Comparison of ENCODE assay signal across 7 mouse cellular contexts in the genomic region with DNA sequence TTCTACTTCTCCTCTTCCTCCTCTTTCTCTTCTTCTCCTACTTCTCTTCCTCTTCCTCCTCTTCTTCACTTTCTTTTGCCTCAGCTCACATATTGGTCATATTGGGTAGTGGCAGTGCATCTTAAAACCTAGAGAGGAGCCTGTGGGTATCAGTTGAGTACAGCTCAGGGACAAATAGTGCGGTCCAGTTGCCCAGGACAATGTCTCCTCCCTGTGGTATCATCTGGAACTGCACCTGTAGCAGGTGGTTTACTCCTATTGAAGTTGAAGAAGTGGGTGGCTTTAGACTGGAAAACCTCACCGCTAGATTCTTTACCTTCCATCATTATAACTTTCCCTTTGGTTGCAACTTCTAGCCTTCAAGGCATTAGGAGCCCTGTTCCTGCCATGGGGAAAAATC. TPM values are rescaled to one million over a fixed set of nuclear protein-coding genes. Genes with fewer than 3 reads are reported as not detected.
DNase-seq lines count a peak whose midpoint lies in the region; ATAC-seq and TF ChIP-seq lines count a peak whose summit lies in the region.

No protein-coding gene starts in this region.

- TF ChIP-seq POLR2A in thymus, adult 2 months (IDR thresholded peaks at IDR 0.05; ENCODE audit: control insufficient read depth, extremely low read depth, insufficient read depth, low read length, poor library complexity): no peak
- no peak for TF ChIP-seq POLR2A in limb, embryonic 14.5 days (IDR thresholded peaks at IDR 0.05; ENCODE audit: borderline replicate concordance, extremely low read depth, insufficient read depth, insufficient read length)

- DNase-seq in thymus, postnatal 0 days (ENCODE audit: low spot score): peak; percentile 6
- DNase-seq in thymus, adult 2 months: no peak
- DNase-seq in adrenal gland, adult 8-10 months: peak; percentile 37
- peak; percentile 69 for DNase-seq in embryonic facial prominence, embryonic 10.5 days (ENCODE audit: low spot score)
- DNase-seq in hindbrain, postnatal 0 days (ENCODE audit: low spot score): peak; percentile 83
- peak; percentile 73 for DNase-seq in limb, embryonic 14.5 days (ENCODE audit: low spot score)
- peak; percentile 75 for DNase-seq in right cerebral cortex, adult 18-20 months

- no peaks in the 10 kb centered on the region for H3K36me3 ChIP-seq in thymus, adult 2 months (ENCODE audit: control insufficient read depth, insufficient read depth, low read length)
- peaks cover 41% of the 10 kb centered on the region for H3K36me3 ChIP-seq in embryonic facial prominence, embryonic 10.5 days (replicated peaks)
- peaks cover 40% of the 10 kb centered on the region for H3K36me3 ChIP-seq in hindbrain, postnatal 0 days (ENCODE audit: insufficient read depth, low read length)
- no peaks in the 10 kb centered on the region for H3K36me3 ChIP-seq in limb, embryonic 14.5 days (ENCODE audit: control insufficient read depth, insufficient read depth, low read length)

- no peak overlapping the region for H3K4me2 ChIP-seq in hindbrain, postnatal 0 days (ENCODE audit: low read depth, low read length)
- no peak overlapping the region for H3K4me2 ChIP-seq in limb, embryonic 14.5 days (replicated peaks; ENCODE audit: low read depth, low read length, severe bottlenecking)

- no peaks in the 10 kb centered on the region for H3K27me3 ChIP-seq in thymus, adult 2 months (ENCODE audit: control insufficient read depth, insufficient read depth, low read length)
- H3K27me3 ChIP-seq in embryonic facial prominence, embryonic 10.5 days (replicated peaks; ENCODE audit: low read depth, poor library complexity, severe bottlenecking): no peaks in the 10 kb centered on the region
- H3K27me3 ChIP-seq in hindbrain, postnatal 0 days (ENCODE audit: insufficient read depth, low read length): no peaks in the 10 kb centered on the region
- no peaks in the 10 kb centered on the region for H3K27me3 ChIP-seq in limb, embryonic 14.5 days (ENCODE audit: control insufficient read depth, insufficient read depth, low read length)

- TF ChIP-seq CTCF in thymus, adult 2 months (IDR thresholded peaks at IDR 0.05; ENCODE audit: borderline replicate concordance, control insufficient read depth, extremely low read depth, insufficient read depth, low read length, poor library complexity): no peak
- peak; percentile 93 for TF ChIP-seq CTCF in hindbrain, postnatal 0 days (IDR thresholded peaks at IDR 0.05; ENCODE audit: low read depth)

- peak; percentile 47 for ATAC-seq in hindbrain, postnatal 0 days
- no peak for ATAC-seq in limb, embryonic 14.5 days (ENCODE audit: low FRiP score, low read depth)

- no peak overlapping the region for H3K27ac ChIP-seq in thymus, adult 2 months (ENCODE audit: control insufficient read depth, insufficient read depth, low read length)
- H3K27ac ChIP-seq in embryonic facial prominence, embryonic 10.5 days (replicated peaks): no peak overlapping the region
- H3K27ac ChIP-seq in hindbrain, postnatal 0 days: no peak overlapping the region
- H3K27ac ChIP-seq in limb, embryonic 14.5 days (replicated peaks; ENCODE audit: low read depth, low read length): no peak overlapping the region

- 58% methylated on average over 2 of the region's 2 CpGs for WGBS in thymus, adult 2 months
- 53% methylated on average over 2 of the region's 2 CpGs for WGBS in embryonic facial prominence, embryonic 10.5 days
- WGBS in hindbrain, postnatal 0 days: 45% methylated on average over 2 of the region's 2 CpGs
- 36% methylated on average over 2 of the region's 2 CpGs for WGBS in limb, embryonic 14.5 days

- H3K4me1 ChIP-seq in thymus, adult 2 months (replicated peaks; ENCODE audit: control insufficient read depth, insufficient read depth, low read length): no peaks in the 10 kb centered on the region
- H3K4me1 ChIP-seq in embryonic facial prominence, embryonic 10.5 days: no peaks in the 10 kb centered on the region
- no peaks in the 10 kb centered on the region for H3K4me1 ChIP-seq in hindbrain, postnatal 0 days (ENCODE audit: insufficient read depth, low read length)
- no peaks in the 10 kb centered on the region for H3K4me1 ChIP-seq in limb, embryonic 14.5 days (ENCODE audit: control insufficient read depth, insufficient read depth, low read length)

- H3K4me3 ChIP-seq in thymus, adult 2 months (ENCODE audit: control insufficient read depth, insufficient read depth, low read length): no peak overlapping the region
- H3K4me3 ChIP-seq in embryonic facial prominence, embryonic 10.5 days: no peak overlapping the region
- H3K4me3 ChIP-seq in hindbrain, postnatal 0 days (ENCODE audit: low read length): no peak overlapping the region
- no peak overlapping the region for H3K4me3 ChIP-seq in limb, embryonic 14.5 days (replicated peaks; ENCODE audit: low read length)

- no peak overlapping the region for H3K9ac ChIP-seq in hindbrain, postnatal 0 days (replicated peaks; ENCODE audit: low read length)
- no peak overlapping the region for H3K9ac ChIP-seq in limb, embryonic 14.5 days (ENCODE audit: low read depth, low read length, severe bottlenecking)

- H3K9me3 ChIP-seq in embryonic facial prominence, embryonic 10.5 days: no peaks in the 10 kb centered on the region
- H3K9me3 ChIP-seq in hindbrain, postnatal 0 days (ENCODE audit: low read length): no peaks in the 10 kb centered on the region
- no peaks in the 10 kb centered on the region for H3K9me3 ChIP-seq in limb, embryonic 14.5 days (ENCODE audit: control insufficient read depth, low read length)

RNA-seq across cellular contexts. Expression of gene Igsf9b, which starts 26.9 kb away (rescaled TPM):
- 0.21 and 0.26 TPM in 2 replicates for polyA plus RNA-seq in thymus, postnatal 0 days (2015; fragmentation: Nextera tagmentation; extraction: Ambion mirVana)
- 0.87 and 1.0 TPM in 2 replicates for polyA plus RNA-seq in thymus, adult 2 months (2012; rRNA removed)
- total RNA-seq in adrenal gland, adult 8-10 months (2022): 1 to 10 TPM; 3.5 to 8.2 (median 5.9) TPM
- 4.2 and 4.8 TPM in 2 replicates for polyA plus RNA-seq in embryonic facial prominence, embryonic 10.5 days (2016; fragmentation: Nextera tagmentation; extraction: Ambion mirVana)
- 86.5 and 89.9 TPM in 2 replicates for total RNA-seq in hindbrain, postnatal 0 days (2014; rRNA removed)
- polyA plus RNA-seq in hindbrain, postnatal 0 days (2015; fragmentation: Nextera tagmentation; extraction: Ambion mirVana): 20.4 and 21.4 TPM in 2 replicates
- 1.9 and 2.2 TPM in 2 replicates for polyA plus RNA-seq in limb, embryonic 14.5 days (2012; rRNA removed)
- polyA plus RNA-seq in limb, embryonic 14.5 days (2014; fragmentation: Nextera tagmentation; extraction: Ambion mirVana): 2.9 and 4.3 TPM in 2 replicates
